Mouse (Mus musculus) thymus, adult 2 months (tissue): ENCODE measurements around the gene Aldh1l1.

Experiments used
- CTCF ChIP-seq: fragments of 200-500 bp; IDR thresholded peaks from 2 replicates; pipeline ENCODE4 v1.5.1; 2012; ENCODE audit warnings: mild to moderate bottlenecking, control low read depth, low read length, moderate library complexity, borderline replicate concordance; ENCODE audit not compliant: control insufficient read depth, poor library complexity, insufficient read depth; ENCODE audit errors: extremely low read depth
- POLR2A ChIP-seq: fragments of 200-500 bp; IDR thresholded peaks from 2 replicates; pipeline ENCODE4 v1.6.1; 2012; ENCODE audit warnings: mild to moderate bottlenecking, low read length, control low read depth, moderate library complexity; ENCODE audit not compliant: control insufficient read depth, poor library complexity, insufficient read depth; ENCODE audit errors: extremely low read depth

- TF ChIP-seq CTCF (no peak), POLR2A (no peak)
These were observed 34.7 kb upstream of the Aldh1l1 start for GRCm38 (mm10) chr6:90451512-90451911.
